Mouse (Mus musculus) heart, embryonic 11.5 days (tissue): Measurements from ENCODE around the gene Maged1. TPM values are rescaled to one million over a fixed set of nuclear protein-coding genes. Genes with fewer than 3 reads are reported as not detected.

Experiments used
- ATAC-seq: fragments of 200-750 bp; cut with Nextera tagmentation; replicated peaks from 2 replicates; pipeline ENCODE4 v1.8.0; 2017; ENCODE audit warnings: moderate library complexity; ENCODE audit not compliant: insufficient number of reproducible peaks, low FRiP score, low TSS enrichment
- H3K27ac ChIP-seq: fragments of 300-500 bp; sonication (generic); 2 replicates; pipeline ENCODE4 v1.5.1; 2014; ENCODE audit warnings: mild to moderate bottlenecking, low read depth, low read length
- H3K27me3 ChIP-seq: fragments of 300-500 bp; sonication (generic); 2 replicates; pipeline ENCODE4 v1.6.1; 2014; ENCODE audit warnings: mild to moderate bottlenecking, low read length, mixed read lengths; ENCODE audit not compliant: control insufficient read depth, insufficient read depth
- H3K36me3 ChIP-seq: fragments of 300-500 bp; sonication (generic); 2 replicates; pipeline ENCODE4 v1.6.1; 2014; ENCODE audit warnings: mild to moderate bottlenecking, low read length, moderate library complexity, mixed read lengths; ENCODE audit not compliant: control insufficient read depth, insufficient read depth
- H3K4me1 ChIP-seq: fragments of 300-500 bp; sonication (generic); 2 replicates; pipeline ENCODE4 v1.6.1; 2014; ENCODE audit warnings: low read length; ENCODE audit not compliant: control insufficient read depth, insufficient read depth
- H3K4me2 ChIP-seq: fragments of 300-500 bp; sonication (generic); 2 replicates; pipeline ENCODE4 v1.6.1; 2014; ENCODE audit warnings: mild to moderate bottlenecking, moderate library complexity
- H3K4me3 ChIP-seq: fragments of 300-500 bp; sonication (generic); 2 replicates; pipeline ENCODE4 v1.5.1; 2014; ENCODE audit warnings: low read depth, low read length
- H3K9ac ChIP-seq: fragments of 300-500 bp; sonication (generic); 2 replicates; pipeline ENCODE4 v1.6.1; 2014; ENCODE audit warnings: mild to moderate bottlenecking, low read depth, low read length, moderate library complexity
- H3K9me3 ChIP-seq: fragments of 300-500 bp; sonication (generic); replicated peaks from 2 replicates; pipeline ENCODE4 v1.6.1; 2016; ENCODE audit warnings: low read length; ENCODE audit not compliant: control insufficient read depth
- WGBS: fragments of 180-500 bp; shearing (Covaris S2); extraction: QIAGEN DNeasy Blood & Tissue Kit; methylation state at CpG from one replicate; pipeline ENCODE4 v1.1.7; 2014; ENCODE audit not compliant: insufficient replicate concordance; 5-methylcytosine and 5-hydroxymethylcytosine counted together
- polyA plus RNA-seq: library from polyadenylated mRNA; unstranded; fragments of >200 nt; fragmentation: Nextera tagmentation; extraction: Ambion mirVana; gene quantifications from 2 replicates; pipeline ENCODE4 v1.2.1, GENCODE M21; 2014

The Maged1 gene
- 516 and 576 TPM in 2 replicates for polyA plus RNA-seq

- no peaks in the 10 kb centered on the region for H3K9me3 ChIP-seq
- peak within 1 kb of the TSS; percentile 62 for H3K4me2 ChIP-seq
- peak within 1 kb of the TSS; percentile 84 for H3K9ac ChIP-seq
- H3K27me3 ChIP-seq, result no peaks in the 10 kb centered on the region
- ATAC-seq, result peak; percentile 86
- peaks cover 5% of the 10 kb centered on the region for H3K4me1 ChIP-seq
- H3K4me3 ChIP-seq, result peak within 1 kb of the TSS; percentile 61
- WGBS, result 17% methylated on average over 32 of the region's 32 CpGs
- peaks cover 13% of the 10 kb centered on the region; the same call in 1 of the 2 replicates for H3K36me3 ChIP-seq
- peak within 1 kb of the TSS; percentile 85 for H3K27ac ChIP-seq
These were observed at the start of gene Maged1 for GRCm38 (mm10) chrX:94541918-94542355. TSS of gene Maged1 (minus strand) at chrX:94542143.

- WGBS, result 73% methylated on average over 1 of the region's 1 CpGs
These were observed 38.3 kb upstream of the Maged1 start for GRCm38 (mm10) chrX:94580251-94580650.

DNA sequence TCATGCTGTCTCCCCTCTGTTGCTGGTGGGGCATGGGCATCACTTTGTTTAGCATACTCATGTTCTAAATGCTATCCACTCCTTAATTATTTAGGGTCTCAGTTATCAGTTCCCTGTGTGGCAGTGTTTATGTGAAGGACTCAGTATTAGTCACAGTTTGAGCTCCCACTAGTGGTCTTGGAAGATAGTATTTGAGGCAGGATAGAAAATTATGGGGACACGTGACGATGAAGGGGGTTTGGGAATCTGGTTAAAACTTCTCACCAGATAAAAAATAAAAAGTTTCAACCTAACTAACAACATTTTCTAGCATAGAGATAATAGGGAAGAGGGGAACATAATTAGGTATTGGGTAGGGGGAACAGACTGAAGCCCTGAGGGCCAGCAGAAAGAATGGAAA is 22.8 kb upstream of the Maged1 start:
- Histone ChIP-seq H3K9me3 (no peaks in the 10 kb centered on the region), H3K36me3 (no peaks in the 10 kb centered on the region), H3K27ac (no peak overlapping the region), H3K4me3 (no peak overlapping the region), H3K4me1 (no peaks in the 10 kb centered on the region), H3K27me3 (no peaks in the 10 kb centered on the region), H3K9ac (no peak overlapping the region), H3K4me2 (no peak overlapping the region)
- no peak for ATAC-seq
- WGBS, result 56% methylated on average over 2 of the region's 2 CpGs

More at GRCm38 (mm10) chrX:94580251-94580650, 38.3 kb upstream of the Maged1 start:
- Histone ChIP-seq H3K4me1 (no peaks in the 10 kb centered on the region), H3K4me3 (no peak overlapping the region), H3K36me3 (no peaks in the 10 kb centered on the region), H3K4me2 (no peak overlapping the region), H3K9me3 (no peaks in the 10 kb centered on the region), H3K27me3 (no peaks in the 10 kb centered on the region; the same call in 1 of the 2 replicates), H3K9ac (no peak overlapping the region), H3K27ac (no peak overlapping the region)
- ATAC-seq, result no peak

GRCm38 (mm10) chrX:94562392-94562791 is 20.4 kb upstream of the Maged1 start:
- H3K9ac ChIP-seq, result no peak overlapping the region
- H3K4me3 ChIP-seq, result no peak overlapping the region
- H3K36me3 ChIP-seq, result no peaks in the 10 kb centered on the region
- no peaks in the 10 kb centered on the region for H3K9me3 ChIP-seq
- ATAC-seq, result no peak
- no peaks in the 10 kb centered on the region for H3K27me3 ChIP-seq
- no peaks in the 10 kb centered on the region for H3K4me1 ChIP-seq
- 15% methylated on average over 5 of the region's 5 CpGs for WGBS
- H3K4me2 ChIP-seq, result no peak overlapping the region
- H3K27ac ChIP-seq, result no peak overlapping the region

DNA sequence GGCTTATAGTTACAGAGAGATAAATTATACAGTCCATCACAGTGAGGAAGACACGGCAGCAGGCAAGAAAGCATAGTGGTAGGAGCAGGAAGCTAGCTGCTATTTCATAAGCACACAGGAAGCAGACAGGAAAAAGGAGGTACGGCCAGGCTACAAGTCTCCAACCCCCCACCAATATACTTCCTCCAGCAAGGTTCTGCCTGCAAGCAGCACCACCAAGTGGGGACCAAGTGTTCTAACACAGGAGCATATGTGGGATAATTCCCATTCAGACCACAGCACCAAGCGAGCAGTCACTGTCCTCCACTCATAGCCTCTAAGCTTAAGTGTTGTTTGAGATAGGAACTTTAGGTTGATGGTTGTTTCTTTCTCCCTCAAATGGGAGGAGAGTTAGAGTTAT is 6.3 kb upstream of the Maged1 start:
- no peak overlapping the region for H3K27ac ChIP-seq
- WGBS, result 43% methylated on average over 3 of the region's 3 CpGs
- H3K9ac ChIP-seq, result no peak overlapping the region
- H3K36me3 ChIP-seq, result no peaks in the 10 kb centered on the region
- H3K4me3 ChIP-seq, result no peak overlapping the region
- ATAC-seq, result no peak
- H3K9me3 ChIP-seq, result no peaks in the 10 kb centered on the region
- H3K27me3 ChIP-seq, result no peaks in the 10 kb centered on the region
- H3K4me2 ChIP-seq, result no peak overlapping the region
- no peaks in the 10 kb centered on the region for H3K4me1 ChIP-seq

GRCm38 (mm10) chrX:94545941-94546340 is 4.0 kb upstream of the Maged1 start:
- H3K4me2 ChIP-seq, result no peak overlapping the region
- 73% methylated on average over 3 of the region's 3 CpGs for WGBS
- no peak for ATAC-seq

DNA sequence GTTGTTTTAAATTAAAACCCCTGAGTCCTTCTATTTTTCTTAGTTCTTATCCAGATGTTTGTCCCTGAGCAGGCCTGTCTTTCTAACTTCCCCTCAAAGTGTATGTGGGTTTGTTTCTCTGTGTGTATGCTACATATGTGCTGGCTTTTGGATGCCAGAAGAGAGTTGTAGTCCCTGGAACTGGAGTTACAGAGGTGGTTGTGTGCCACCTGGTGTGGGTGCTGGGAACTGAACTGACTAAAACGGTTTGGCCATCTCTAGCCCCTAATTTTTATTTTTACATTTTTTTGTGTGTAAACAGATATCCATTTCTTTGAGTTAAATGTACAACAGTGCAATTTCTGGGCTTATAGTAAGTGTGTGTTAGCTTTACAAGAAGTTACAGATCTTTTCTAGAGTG is 3.0 kb upstream of the Maged1 start:
- Histone ChIP-seq H3K4me3 (no peak overlapping the region), H3K36me3 (peaks cover 1% of the 10 kb centered on the region; the same call in 1 of the 2 replicates), H3K9me3 (no peaks in the 10 kb centered on the region), H3K4me2 (no peak overlapping the region), H3K27ac (no peak overlapping the region), H3K4me1 (peaks cover 3% of the 10 kb centered on the region), H3K27me3 (no peaks in the 10 kb centered on the region), H3K9ac (no peak overlapping the region)
- no peak for ATAC-seq
- 13% methylated on average over 1 of the region's 1 CpGs for WGBS

More at GRCm38 (mm10) chrX:94545941-94546340, 4.0 kb upstream of the Maged1 start:
- no peak overlapping the region for H3K9ac ChIP-seq
- no peaks in the 10 kb centered on the region for H3K4me1 ChIP-seq
- no peaks in the 10 kb centered on the region for H3K27me3 ChIP-seq
- no peak overlapping the region for H3K27ac ChIP-seq
- no peaks in the 10 kb centered on the region for H3K36me3 ChIP-seq
- no peaks in the 10 kb centered on the region for H3K9me3 ChIP-seq
- H3K4me3 ChIP-seq, result no peak overlapping the region

DNA sequence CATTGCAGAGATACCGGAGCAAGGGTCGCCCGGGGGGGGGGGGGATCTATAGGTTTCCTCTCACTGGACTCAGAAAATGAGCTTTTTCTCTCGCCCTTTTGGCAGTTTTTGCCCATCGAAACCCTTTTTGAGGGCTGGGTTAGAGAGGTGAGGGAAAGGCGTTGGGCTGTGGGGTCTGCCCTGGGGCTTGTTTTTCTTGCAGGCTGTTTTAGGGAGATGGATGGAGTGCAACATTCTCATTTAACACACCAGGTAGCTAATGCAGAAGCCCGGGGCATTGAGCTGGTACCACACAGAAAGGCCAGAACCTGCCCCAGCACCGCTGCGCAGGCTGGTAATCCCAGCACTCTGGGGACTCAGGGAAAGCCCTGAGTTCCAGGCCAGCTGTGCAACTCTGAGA is 593 bp upstream of the Maged1 start:
- Histone ChIP-seq H3K4me3 (peak overlapping the region; percentile 61), H3K4me1 (peaks cover 5% of the 10 kb centered on the region), H3K4me2 (peak overlapping the region; percentile 62), H3K9ac (peak overlapping the region; percentile 54), H3K27ac (peak overlapping the region; percentile 85), H3K9me3 (no peaks in the 10 kb centered on the region), H3K36me3 (peaks cover 8% of the 10 kb centered on the region; the same call in 1 of the 2 replicates), H3K27me3 (no peaks in the 10 kb centered on the region)
- WGBS, result 31% methylated on average over 9 of the region's 9 CpGs
- no peak for ATAC-seq

DNA sequence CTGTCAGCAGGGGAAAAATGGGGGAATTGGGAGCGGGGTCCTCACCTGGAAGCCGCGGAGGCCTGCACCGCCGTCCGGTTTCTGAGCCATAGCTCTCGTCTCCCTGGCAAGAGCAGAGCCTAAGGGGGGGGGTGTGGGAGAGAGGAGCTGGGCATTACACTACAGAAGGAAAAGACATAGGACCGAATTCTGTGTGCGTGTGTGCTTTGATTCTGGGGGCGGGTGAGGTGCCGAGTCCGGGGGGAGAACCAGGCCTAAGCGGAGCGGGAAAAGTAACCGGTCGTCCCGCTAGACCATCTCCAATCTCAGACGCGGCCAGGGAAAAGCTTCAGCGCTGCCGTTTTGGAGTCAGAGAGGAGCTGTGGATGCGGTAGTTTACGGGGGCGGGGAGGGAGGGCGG is 737 bp downstream of the Maged1 start:
- Histone ChIP-seq H3K4me2 (peak overlapping the region; percentile 62), H3K4me3 (peak overlapping the region; percentile 61), H3K4me1 (peaks cover 5% of the 10 kb centered on the region), H3K36me3 (peaks cover 14% of the 10 kb centered on the region; the same call in 1 of the 2 replicates), H3K9ac (peak overlapping the region; percentile 84), H3K27me3 (no peaks in the 10 kb centered on the region), H3K9me3 (no peaks in the 10 kb centered on the region), H3K27ac (peak overlapping the region; percentile 84)
- no peak for ATAC-seq
- WGBS, result 14% methylated on average over 23 of the region's 25 CpGs
